Mouse (Mus musculus) testis, adult 2 months (tissue): ENCODE data around the gene Abhd16a.

Experiments used
- CTCF ChIP-seq: fragments of 200-500 bp; IDR thresholded peaks from 2 replicates; pipeline ENCODE4 v1.5.1; 2012; ENCODE audit warnings: low read depth, mild to moderate bottlenecking, inconsistent platforms, low read length, moderate library complexity; ENCODE audit not compliant: control insufficient read depth, insufficient read depth, insufficient replicate concordance
- POLR2A ChIP-seq: fragments of 200-500 bp; IDR thresholded peaks from 2 replicates; pipeline ENCODE4 v1.6.1; 2012; ENCODE audit warnings: low read depth, mild to moderate bottlenecking, inconsistent platforms, low read length, moderate library complexity; ENCODE audit not compliant: control insufficient read depth

- no peak for TF ChIP-seq POLR2A
- no peak for TF ChIP-seq CTCF
These were observed 39.9 kb downstream of the Abhd16a start for GRCm38 (mm10) chr17:35128996-35129395.
